Mouse (Mus musculus): ENCODE results near the gene Tpsg1. TPM values are rescaled to one million over a fixed set of nuclear protein-coding genes. Genes with fewer than 3 reads are reported as not detected.

Tpsg1 gene
- polyA plus RNA-seq, 1 experiment = not detected

DNA sequence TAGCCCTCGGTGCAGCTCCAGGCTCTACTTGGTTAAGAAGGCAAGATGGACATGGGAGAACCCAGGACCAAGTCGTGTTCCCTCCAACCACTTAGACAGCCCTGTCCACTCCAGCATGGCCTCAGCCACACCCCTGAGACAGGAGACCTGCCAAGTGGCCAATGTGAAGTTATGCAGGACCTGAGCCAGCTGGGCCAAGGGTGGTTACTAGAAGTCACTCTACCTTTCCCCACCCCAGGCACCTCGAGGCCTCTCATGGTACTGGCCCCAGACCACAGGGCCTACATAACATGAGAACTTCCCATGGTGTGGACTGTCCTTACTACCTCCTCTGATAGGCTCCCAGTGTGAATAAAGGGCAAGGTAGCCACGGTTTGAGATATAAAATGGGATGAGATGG is 45.1 kb downstream of the Tpsg1 start:
- Histone ChIP-seq H3K4me1 (ENCODE audit: control insufficient read depth, insufficient read depth, low read length) (peaks cover 9% of the 10 kb centered on the region), H3K36me3 (ENCODE audit: control insufficient read depth, insufficient read depth, low read length) (no peaks in the 10 kb centered on the region), H3K27me3 (ENCODE audit: control insufficient read depth, insufficient read depth, low read length) (no peaks in the 10 kb centered on the region), H3K27ac (ENCODE audit: control insufficient read depth, insufficient read depth, low read depth, low read length) (no peak overlapping the region), H3K4me3 (ENCODE audit: control insufficient read depth, low read depth, low read length) (no peak overlapping the region)
- TF ChIP-seq POLR2A (IDR thresholded peaks at IDR 0.05; ENCODE audit: control insufficient read depth, low read depth, low read length) = no peak
- no peak for TF ChIP-seq CTCF (IDR thresholded peaks at IDR 0.05; ENCODE audit: control insufficient read depth, insufficient read depth, insufficient replicate concordance, low read depth, low read length)

DNA sequence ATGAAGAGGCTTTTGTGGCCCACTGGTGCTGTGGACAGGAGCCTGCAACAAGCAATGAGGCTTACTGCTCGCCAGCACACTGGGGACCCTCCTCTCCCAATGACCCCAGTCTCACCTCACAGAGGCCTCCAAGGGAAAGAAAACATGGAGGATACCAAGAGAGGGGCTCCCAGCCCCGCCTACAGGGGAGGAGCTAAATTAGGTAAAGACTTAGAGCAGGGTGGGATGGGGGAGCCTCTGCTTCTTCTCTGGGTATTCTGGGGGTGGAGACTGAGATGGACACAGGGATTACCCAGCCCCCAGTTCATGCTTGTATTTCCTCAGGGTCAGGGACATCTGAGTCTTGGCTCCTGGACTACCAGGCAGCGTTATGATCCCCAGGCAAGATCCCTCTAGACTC is 45.8 kb downstream of the Tpsg1 start:
- no peaks in the 10 kb centered on the region for H3K27me3 ChIP-seq (ENCODE audit: control insufficient read depth, insufficient read depth, low read length)
- no peak overlapping the region for H3K4me3 ChIP-seq (ENCODE audit: control insufficient read depth, low read depth, low read length)
- no peak for TF ChIP-seq POLR2A (IDR thresholded peaks at IDR 0.05; ENCODE audit: control insufficient read depth, low read depth, low read length)
- TF ChIP-seq CTCF (IDR thresholded peaks at IDR 0.05; ENCODE audit: control insufficient read depth, insufficient read depth, insufficient replicate concordance, low read depth, low read length) = no peak
- H3K27ac ChIP-seq (ENCODE audit: control insufficient read depth, insufficient read depth, low read depth, low read length) = no peak overlapping the region
- H3K36me3 ChIP-seq (ENCODE audit: control insufficient read depth, insufficient read depth, low read length) = no peaks in the 10 kb centered on the region
- H3K4me1 ChIP-seq (ENCODE audit: control insufficient read depth, insufficient read depth, low read length) = peaks cover 9% of the 10 kb centered on the region

DNA sequence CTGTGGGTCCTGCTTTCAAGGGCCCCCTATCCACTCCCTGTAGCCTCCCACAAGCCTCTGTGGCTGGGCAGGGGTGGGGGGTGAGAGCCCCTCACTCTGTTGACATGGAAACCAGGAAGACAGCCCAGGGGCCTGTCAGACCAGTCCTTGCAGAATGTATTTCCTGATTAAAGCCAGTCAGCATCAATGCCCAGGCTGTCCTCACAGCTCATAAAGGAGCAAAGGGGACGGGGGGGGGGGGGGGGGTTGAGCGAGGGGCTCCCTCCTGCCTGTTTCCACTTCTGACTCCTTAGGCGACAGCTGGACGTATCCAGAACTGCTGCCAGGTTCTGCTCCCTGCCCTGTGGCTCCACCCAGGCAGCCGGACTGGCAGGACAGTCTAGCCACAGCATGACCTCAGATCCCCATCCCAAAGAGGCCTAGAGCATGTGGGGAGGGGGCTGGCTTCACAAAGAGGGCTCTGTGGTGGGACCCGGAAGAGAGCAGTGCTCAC is 46.4 kb downstream of the Tpsg1 start:
- H3K4me3 ChIP-seq (ENCODE audit: control insufficient read depth, low read depth, low read length) = no peak overlapping the region
- TF ChIP-seq CTCF (IDR thresholded peaks at IDR 0.05; ENCODE audit: control insufficient read depth, insufficient read depth, insufficient replicate concordance, low read depth, low read length) (no peak), POLR2A (IDR thresholded peaks at IDR 0.05; ENCODE audit: control insufficient read depth, low read depth, low read length) (no peak)
- no peaks in the 10 kb centered on the region for H3K27me3 ChIP-seq (ENCODE audit: control insufficient read depth, insufficient read depth, low read length)
- no peak overlapping the region for H3K27ac ChIP-seq (ENCODE audit: control insufficient read depth, insufficient read depth, low read depth, low read length)
- H3K36me3 ChIP-seq (ENCODE audit: control insufficient read depth, insufficient read depth, low read length) = no peaks in the 10 kb centered on the region
- H3K4me1 ChIP-seq (ENCODE audit: control insufficient read depth, insufficient read depth, low read length) = peaks cover 9% of the 10 kb centered on the region

DNA sequence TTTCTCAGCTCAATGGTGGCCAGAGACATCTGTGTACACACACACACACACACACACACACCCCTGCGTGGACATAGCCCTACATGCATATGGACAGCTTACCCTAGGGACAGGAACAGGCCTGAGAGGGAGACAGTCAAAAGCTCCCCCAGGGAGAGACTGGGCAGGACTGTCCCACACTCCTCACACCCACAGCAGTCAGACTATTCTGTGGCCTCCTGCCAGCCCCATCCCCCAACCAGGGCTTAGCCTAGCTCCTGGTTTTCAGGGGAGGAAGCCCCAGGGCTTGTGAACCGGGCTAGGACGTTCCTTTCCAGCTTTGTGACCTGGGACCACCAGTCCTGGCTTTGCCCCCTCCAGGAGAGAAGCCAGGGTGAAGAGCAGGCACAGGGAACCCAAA is 47.1 kb downstream of the Tpsg1 start:
- H3K27ac ChIP-seq (ENCODE audit: control insufficient read depth, insufficient read depth, low read depth, low read length) = no peak overlapping the region
- peaks cover 9% of the 10 kb centered on the region for H3K4me1 ChIP-seq (ENCODE audit: control insufficient read depth, insufficient read depth, low read length)
- TF ChIP-seq CTCF (IDR thresholded peaks at IDR 0.05; ENCODE audit: control insufficient read depth, insufficient read depth, insufficient replicate concordance, low read depth, low read length) = no peak
- TF ChIP-seq POLR2A (IDR thresholded peaks at IDR 0.05; ENCODE audit: control insufficient read depth, low read depth, low read length) = no peak
- H3K4me3 ChIP-seq (ENCODE audit: control insufficient read depth, low read depth, low read length) = no peak overlapping the region
- H3K27me3 ChIP-seq (ENCODE audit: control insufficient read depth, insufficient read depth, low read length) = no peaks in the 10 kb centered on the region
- no peaks in the 10 kb centered on the region for H3K36me3 ChIP-seq (ENCODE audit: control insufficient read depth, insufficient read depth, low read length)

DNA sequence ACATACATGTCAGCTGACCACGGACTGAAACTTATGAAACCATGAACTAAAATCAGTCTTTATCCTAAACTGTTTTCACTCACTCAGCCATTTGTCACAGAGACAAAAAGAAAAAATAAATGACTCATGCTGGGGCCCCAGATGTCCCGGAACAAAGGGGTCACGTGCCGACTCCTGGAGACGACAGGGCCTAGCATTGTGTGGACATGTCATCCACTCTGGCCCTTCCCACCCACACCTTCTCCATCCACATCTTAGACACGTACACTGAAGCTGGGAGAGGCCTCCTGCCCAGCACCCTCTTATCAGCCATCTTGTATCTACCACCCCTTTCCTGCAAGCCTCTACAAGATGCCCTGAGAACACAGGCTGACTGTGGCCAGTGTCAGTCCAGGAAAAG is 48.9 kb downstream of the Tpsg1 start:
- no peaks in the 10 kb centered on the region for H3K36me3 ChIP-seq (ENCODE audit: control insufficient read depth, insufficient read depth, low read length)
- peaks cover 9% of the 10 kb centered on the region for H3K4me1 ChIP-seq (ENCODE audit: control insufficient read depth, insufficient read depth, low read length)
- no peak for TF ChIP-seq POLR2A (IDR thresholded peaks at IDR 0.05; ENCODE audit: control insufficient read depth, low read depth, low read length)
- no peak for TF ChIP-seq CTCF (IDR thresholded peaks at IDR 0.05; ENCODE audit: control insufficient read depth, insufficient read depth, insufficient replicate concordance, low read depth, low read length)
- no peak overlapping the region for H3K27ac ChIP-seq (ENCODE audit: control insufficient read depth, insufficient read depth, low read depth, low read length)
- no peaks in the 10 kb centered on the region for H3K27me3 ChIP-seq (ENCODE audit: control insufficient read depth, insufficient read depth, low read length)
- no peak overlapping the region for H3K4me3 ChIP-seq (ENCODE audit: control insufficient read depth, low read depth, low read length)

DNA sequence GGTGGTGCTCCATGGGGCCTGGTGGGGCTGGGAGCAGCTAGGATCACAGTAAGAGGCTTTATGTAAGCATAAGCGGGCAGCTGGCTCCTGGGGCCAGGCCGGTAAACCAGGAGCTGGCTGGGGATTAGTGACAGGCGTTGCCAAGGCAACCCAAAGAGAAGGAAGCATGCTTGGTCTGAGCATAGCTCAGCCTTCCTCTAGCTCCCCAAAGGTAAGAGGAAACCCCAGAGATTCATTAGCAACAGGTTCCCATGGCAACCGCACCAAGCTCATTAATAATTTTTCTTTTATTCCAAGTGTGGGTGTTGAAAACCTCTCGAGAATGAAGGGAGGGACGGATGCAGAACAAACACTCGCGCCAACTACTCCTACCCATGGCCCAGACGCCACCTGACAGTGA is 49.9 kb downstream of the Tpsg1 start:
- Histone ChIP-seq H3K27me3 (ENCODE audit: control insufficient read depth, insufficient read depth, low read length) (no peaks in the 10 kb centered on the region), H3K36me3 (ENCODE audit: control insufficient read depth, insufficient read depth, low read length) (no peaks in the 10 kb centered on the region), H3K4me3 (ENCODE audit: control insufficient read depth, low read depth, low read length) (no peak overlapping the region), H3K27ac (ENCODE audit: control insufficient read depth, insufficient read depth, low read depth, low read length) (no peak overlapping the region), H3K4me1 (ENCODE audit: control insufficient read depth, insufficient read depth, low read length) (peaks cover 9% of the 10 kb centered on the region)
- TF ChIP-seq CTCF (IDR thresholded peaks at IDR 0.05; ENCODE audit: control insufficient read depth, insufficient read depth, insufficient replicate concordance, low read depth, low read length) (no peak), POLR2A (IDR thresholded peaks at IDR 0.05; ENCODE audit: control insufficient read depth, low read depth, low read length) (no peak)

DNA sequence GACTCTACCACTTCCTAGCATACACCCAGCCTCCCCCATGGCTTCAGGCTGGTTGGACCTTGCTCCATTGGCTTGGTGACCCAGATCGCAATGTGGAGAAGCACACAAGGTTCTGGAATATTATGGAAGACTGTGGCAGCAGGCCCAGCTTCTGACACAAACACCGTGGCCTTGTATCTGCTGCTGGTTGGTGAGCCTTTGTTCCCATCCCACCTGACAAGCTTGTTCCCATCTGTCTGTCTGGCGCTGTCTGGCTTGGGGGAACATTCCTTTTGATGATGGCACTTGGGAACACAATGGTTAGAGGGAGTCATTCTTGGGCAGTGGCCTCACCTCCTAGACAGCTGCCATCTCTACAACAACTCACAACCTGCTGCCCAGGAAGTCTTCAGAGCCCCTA is 51.9 kb downstream of the Tpsg1 start:
- no peak for TF ChIP-seq CTCF (IDR thresholded peaks at IDR 0.05; ENCODE audit: control insufficient read depth, insufficient read depth, insufficient replicate concordance, low read depth, low read length)
- TF ChIP-seq POLR2A (IDR thresholded peaks at IDR 0.05; ENCODE audit: control insufficient read depth, low read depth, low read length) = no peak
- H3K4me3 ChIP-seq (ENCODE audit: control insufficient read depth, low read depth, low read length) = no peak overlapping the region
- H3K4me1 ChIP-seq (ENCODE audit: control insufficient read depth, insufficient read depth, low read length) = peaks cover 9% of the 10 kb centered on the region
- H3K27me3 ChIP-seq (ENCODE audit: control insufficient read depth, insufficient read depth, low read length) = no peaks in the 10 kb centered on the region
- no peaks in the 10 kb centered on the region for H3K36me3 ChIP-seq (ENCODE audit: control insufficient read depth, insufficient read depth, low read length)
- H3K27ac ChIP-seq (ENCODE audit: control insufficient read depth, insufficient read depth, low read depth, low read length) = no peak overlapping the region

Other genes with a start within 250 kb of the Tpsg1 start
- gene Ptx4, start 248.5 kb upstream of the Tpsg1 start, polyA plus RNA-seq (2012; rRNA removed) = 0.23 and 0.40 TPM in 2 replicates
- 14.1 and 14.8 TPM in 2 replicates for gene Clcn7, start 235.9 kb upstream of the Tpsg1 start, polyA plus RNA-seq (2012; rRNA removed)
- gene Ccdc154, start 206.8 kb upstream of the Tpsg1 start, polyA plus RNA-seq (2012; rRNA removed) = 22.6 and 23.5 TPM in 2 replicates
- 0.36 and 0.83 TPM in 2 replicates for gene Gm38655, start 193.8 kb upstream of the Tpsg1 start, polyA plus RNA-seq (2012; rRNA removed)
- gene BC003965, start 184.7 kb upstream of the Tpsg1 start, polyA plus RNA-seq (2012; rRNA removed) = 4.6 and 5.0 TPM in 2 replicates
- gene Unkl, start 180.9 kb upstream of the Tpsg1 start, polyA plus RNA-seq (2012; rRNA removed) = 11.2 and 11.7 TPM in 2 replicates
- 20.2 and 24.5 TPM in 2 replicates for gene Gnptg, start 129.1 kb upstream of the Tpsg1 start, polyA plus RNA-seq (2012; rRNA removed)
- gene Tsr3, start 129.1 kb upstream of the Tpsg1 start, polyA plus RNA-seq (2012; rRNA removed) = 17.5 and 18.1 TPM in 2 replicates
- 2.9 and 3.8 TPM in 2 replicates for gene Baiap3, start 112.9 kb upstream of the Tpsg1 start, polyA plus RNA-seq (2012; rRNA removed)
- gene Ube2i, start 94.7 kb upstream of the Tpsg1 start, polyA plus RNA-seq (2012; rRNA removed) = 226 and 232 TPM in 2 replicates
- 0.11 TPM in 1 of 2 replicates, not detected in the other for gene Prss34, start 70.9 kb upstream of the Tpsg1 start, polyA plus RNA-seq (2012; rRNA removed)
- not detected in 2 replicates for gene Prss28, start 60.6 kb upstream of the Tpsg1 start, polyA plus RNA-seq (2012; rRNA removed)
- gene Prss29, start 50.6 kb upstream of the Tpsg1 start, polyA plus RNA-seq (2012; rRNA removed) = not detected in 2 replicates
- gene Tpsab1, start 23.7 kb upstream of the Tpsg1 start, polyA plus RNA-seq (2012; rRNA removed) = 0.20 and 0.26 TPM in 2 replicates
- gene Tpsb2, start 3.0 kb upstream of the Tpsg1 start, polyA plus RNA-seq (2012; rRNA removed) = 0.10 and 0.61 TPM in 2 replicates
- gene Cacna1h, start 64.5 kb downstream of the Tpsg1 start, polyA plus RNA-seq (2012; rRNA removed) = 78.4 and 84.0 TPM in 2 replicates
- 341 and 400 TPM in 2 replicates for gene Tekt4, start 85.3 kb downstream of the Tpsg1 start, polyA plus RNA-seq (2012; rRNA removed)
- gene Sstr5, start 128.0 kb downstream of the Tpsg1 start, polyA plus RNA-seq (2012; rRNA removed) = 0.04 and 0.05 TPM in 2 replicates
- gene Sox8, start 201.4 kb downstream of the Tpsg1 start, polyA plus RNA-seq (2012; rRNA removed) = 6.7 and 8.2 TPM in 2 replicates
- 87.6 and 93.5 TPM in 2 replicates for gene Lmf1, start 209.8 kb downstream of the Tpsg1 start, polyA plus RNA-seq (2012; rRNA removed)